Mouse (Mus musculus) neural tube, embryonic 15.5 days (tissue): ENCODE measurements around the gene Tom1. TPM values are rescaled to one million over a fixed set of nuclear protein-coding genes. Genes with fewer than 3 reads are reported as not detected.
A peak's percentile ranks its signal among the peaks of the same experiment; 100 is the strongest.

ENCODE experiments used
- ATAC-seq: fragments of 200-750 bp; cut with Nextera tagmentation; 2 replicates; pipeline ENCODE4 v1.8.0; 2017; ENCODE audit warnings: mild to moderate bottlenecking, moderate TSS enrichment, moderate library complexity; ENCODE audit not compliant: low FRiP score
- H3K27ac ChIP-seq: fragments of 300-500 bp; sonication (generic); replicated peaks from 2 replicates; pipeline ENCODE4 v1.5.1; 2015; ENCODE audit warnings: mild to moderate bottlenecking, inconsistent platforms
- H3K27me3 ChIP-seq: fragments of 300-500 bp; sonication (generic); replicated peaks from 2 replicates; pipeline ENCODE4 v1.6.1; 2015; ENCODE audit warnings: inconsistent platforms
- H3K36me3 ChIP-seq: fragments of 300-500 bp; sonication (generic); 2 replicates; pipeline ENCODE4 v1.6.1; 2015; ENCODE audit warnings: inconsistent platforms
- H3K4me1 ChIP-seq: fragments of 300-500 bp; sonication (generic); 2 replicates; pipeline ENCODE4 v1.6.1; 2015; ENCODE audit warnings: inconsistent platforms
- H3K4me2 ChIP-seq: fragments of 300-500 bp; sonication (generic); 2 replicates; pipeline ENCODE4 v1.6.1; 2015; ENCODE audit warnings: inconsistent platforms, mild to moderate bottlenecking, moderate library complexity
- H3K4me3 ChIP-seq: fragments of 300-500 bp; sonication (generic); replicated peaks from 2 replicates; pipeline ENCODE4 v1.5.1; 2015; ENCODE audit warnings: mild to moderate bottlenecking, inconsistent platforms
- H3K9ac ChIP-seq: fragments of 300-500 bp; sonication (generic); replicated peaks from 2 replicates; pipeline ENCODE4 v1.6.1; 2015; ENCODE audit warnings: mild to moderate bottlenecking, inconsistent platforms
- H3K9me3 ChIP-seq: fragments of 300-500 bp; sonication (generic); replicated peaks from 2 replicates; pipeline ENCODE4 v1.6.1; 2016; ENCODE audit warnings: inconsistent platforms
- WGBS: fragments of 180-500 bp; shearing (Covaris S2); methylation state at CpG from one replicate; pipeline ENCODE4 v1.1.7; 2015; ENCODE audit warnings: mixed read lengths; 5-methylcytosine and 5-hydroxymethylcytosine counted together
- polyA plus RNA-seq: library from polyadenylated mRNA; unstranded; fragments of >200 nt; fragmentation: Nextera tagmentation; extraction: Ambion mirVana; gene quantifications from 2 replicates; pipeline ENCODE4 v1.2.1, GENCODE M21; 2015

The Tom1 gene
- polyA plus RNA-seq, 1 experiment from 2014 or later = 44.1 TPM

GRCm38 (mm10) chr8:75093399-75094156 lies 60.1 kb downstream of the Tom1 start, which contains the start of gene Hmox1:
Gene Hmox1 (plus strand): TSS chr8:75093621.
- Histone ChIP-seq H3K36me3 (no peaks in the 10 kb centered on the region), H3K4me3 (peak within 1 kb of the TSS; percentile 56), H3K9ac (peak within 1 kb of the TSS; percentile 57), H3K4me2 (peak within 1 kb of the TSS; percentile 80), H3K27me3 (no peaks in the 10 kb centered on the region), H3K27ac (0 out of 2 replicates have a peak within 1 kb of the TSS, but pooled peaks have one; percentile 61), H3K4me1 (peaks cover 18% of the 10 kb centered on the region), H3K9me3 (no peaks in the 10 kb centered on the region)
- ATAC-seq = peak; percentile 91
- WGBS = 1% methylated on average over 36 of the region's 36 CpGs

- no peak overlapping the region for H3K4me3 ChIP-seq
- WGBS = 93% methylated on average over 4 of the region's 4 CpGs
- H3K27me3 ChIP-seq = no peaks in the 10 kb centered on the region
- H3K4me1 ChIP-seq = no peaks in the 10 kb centered on the region
- H3K9me3 ChIP-seq = no peaks in the 10 kb centered on the region
- H3K36me3 ChIP-seq = no peaks in the 10 kb centered on the region
- no peak overlapping the region for H3K4me2 ChIP-seq
- H3K27ac ChIP-seq = no peak overlapping the region
- no peak for ATAC-seq
- no peak overlapping the region for H3K9ac ChIP-seq
Measured at GRCm38 (mm10) chr8:75102956-75103355, 69.5 kb downstream of the Tom1 start.

- H3K9me3 ChIP-seq = no peaks in the 10 kb centered on the region
- no peak overlapping the region for H3K4me3 ChIP-seq
- no peak for ATAC-seq
- no peak overlapping the region for H3K4me2 ChIP-seq
- H3K9ac ChIP-seq = no peak overlapping the region
- H3K27ac ChIP-seq = no peak overlapping the region
- no peaks in the 10 kb centered on the region for H3K27me3 ChIP-seq
- H3K4me1 ChIP-seq = peaks cover 3% of the 10 kb centered on the region; the same call in 1 of the 2 replicates
- 18% methylated on average over 8 of the region's 8 CpGs for WGBS
- no peaks in the 10 kb centered on the region for H3K36me3 ChIP-seq
Measured at GRCm38 (mm10) chr8:75103376-75103878, 69.9 kb downstream of the Tom1 start.

GRCm38 (mm10) chr8:75108527-75109235 lies 75.2 kb downstream of the Tom1 start:
- peak overlapping the region; percentile 94 for H3K4me2 ChIP-seq
- peak overlapping the region; percentile 83 for H3K4me3 ChIP-seq
- peaks cover 14% of the 10 kb centered on the region for H3K36me3 ChIP-seq
- WGBS = 0% methylated on average over 9 of the region's 9 CpGs
- ATAC-seq = peak; percentile 88
- H3K27me3 ChIP-seq = no peaks in the 10 kb centered on the region
- H3K9me3 ChIP-seq = no peaks in the 10 kb centered on the region
- H3K27ac ChIP-seq = peak overlapping the region; percentile 80
- peaks cover 18% of the 10 kb centered on the region for H3K4me1 ChIP-seq
- H3K9ac ChIP-seq = peak overlapping the region; percentile 58

GRCm38 (mm10) chr8:75109236-75109967 lies 75.9 kb downstream of the Tom1 start, which contains the start of gene Mcm5:
Gene Mcm5 (plus strand): TSS chr8:75109569.
- peak within 1 kb of the TSS; percentile 94 for H3K4me2 ChIP-seq
- peak within 1 kb of the TSS; percentile 83 for H3K4me3 ChIP-seq
- peaks cover 14% of the 10 kb centered on the region for H3K36me3 ChIP-seq
- H3K27ac ChIP-seq = peak within 1 kb of the TSS; percentile 80
- peaks cover 18% of the 10 kb centered on the region for H3K4me1 ChIP-seq
- peak within 1 kb of the TSS; percentile 58 for H3K9ac ChIP-seq
- peak; percentile 99 for ATAC-seq
- H3K9me3 ChIP-seq = no peaks in the 10 kb centered on the region
- under 1% methylated on average over 59 of the region's 59 CpGs for WGBS
- no peaks in the 10 kb centered on the region for H3K27me3 ChIP-seq

- no peaks in the 10 kb centered on the region for H3K27me3 ChIP-seq
- peak overlapping the region; percentile 94 for H3K4me2 ChIP-seq
- H3K9ac ChIP-seq = peak overlapping the region; percentile 42; the same call in 1 of the 2 replicates
- H3K9me3 ChIP-seq = no peaks in the 10 kb centered on the region
- peaks cover 18% of the 10 kb centered on the region for H3K4me1 ChIP-seq
- peaks cover 14% of the 10 kb centered on the region for H3K36me3 ChIP-seq
- H3K4me3 ChIP-seq = peak overlapping the region; percentile 83
- ATAC-seq = no peak
- WGBS = 18% methylated on average over 13 of the region's 13 CpGs
- no peak overlapping the region for H3K27ac ChIP-seq
Measured at GRCm38 (mm10) chr8:75110093-75110492, 76.6 kb downstream of the Tom1 start.

- Histone ChIP-seq H3K9me3 (no peaks in the 10 kb centered on the region), H3K4me1 (no peaks in the 10 kb centered on the region), H3K4me2 (no peak overlapping the region), H3K27me3 (no peaks in the 10 kb centered on the region), H3K4me3 (no peak overlapping the region), H3K36me3 (peaks cover 50% of the 10 kb centered on the region), H3K27ac (no peak overlapping the region), H3K9ac (no peak overlapping the region)
- WGBS = 97% methylated on average over 1 of the region's 1 CpGs
- no peak for ATAC-seq
Measured at GRCm38 (mm10) chr8:75118505-75118904, 85.0 kb downstream of the Tom1 start.

GRCm38 (mm10) chr8:75119287-75119686 lies 85.8 kb downstream of the Tom1 start:
- Histone ChIP-seq H3K9me3 (no peaks in the 10 kb centered on the region), H3K36me3 (peaks cover 50% of the 10 kb centered on the region), H3K4me2 (no peak overlapping the region), H3K9ac (no peak overlapping the region), H3K27me3 (no peaks in the 10 kb centered on the region), H3K27ac (no peak overlapping the region), H3K4me3 (no peak overlapping the region), H3K4me1 (no peaks in the 10 kb centered on the region)
- ATAC-seq = no peak
- 93% methylated on average over 2 of the region's 2 CpGs for WGBS

Other genes starting within 250 kb of the Tom1 start
- 6.0 TPM in 1 of 2 replicates, not detected in the other for gene Isx, start 160.5 kb upstream of the Tom1 start, polyA plus RNA-seq
- gene Hmgxb4, start 40.3 kb upstream of the Tom1 start, polyA plus RNA-seq = 31.1 and 33.8 TPM in 2 replicates
- gene Hmox1, start 59.9 kb downstream of the Tom1 start, polyA plus RNA-seq = 13.5 and 14.2 TPM in 2 replicates
- gene Mcm5, start 75.9 kb downstream of the Tom1 start, polyA plus RNA-seq = 25.7 and 66.8 TPM in 2 replicates
- gene Rasd2, start 180.2 kb downstream of the Tom1 start, polyA plus RNA-seq = 2.9 and 4.4 TPM in 2 replicates